Mouse (Mus musculus): Measurements from ENCODE around the gene Prr3. TPM values are rescaled to one million over a fixed set of nuclear protein-coding genes. Genes with fewer than 3 reads are reported as not detected.

Gene Prr3
- 23.3 TPM for polyA plus RNA-seq (2017; shearing (Covaris generic))

GRCm38 (mm10) chr17:35979401-35980362 lies at the start of gene Prr3, which contains the start of gene Gnl1:
TSS of gene Prr3 (minus strand) at chr17:35980236.
TSS of gene Gnl1 (plus strand) at chr17:35979851.

GRCm38 (mm10) chr17:36020191-36021073 lies 40.4 kb upstream of the Prr3 start, which contains the start of gene H2-T24:
TSS of gene H2-T24 (minus strand) at chr17:36020560.

GRCm38 (mm10) chr17:35969418-35970389 lies 10.3 kb downstream of the Prr3 start, which contains the start of gene Abcf1:
TSS of gene Abcf1 (minus strand) at chr17:35969761.

Other genes starting within 250 kb of the Prr3 start
- gene Ier3, start 158.6 kb downstream of the Prr3 start, polyA plus RNA-seq (2017; shearing (Covaris generic)) = 2.0 TPM
- gene Flot1, start 157.0 kb downstream of the Prr3 start, polyA plus RNA-seq (2017; shearing (Covaris generic)) = 55.9 TPM
- gene Tubb5, start 141.9 kb downstream of the Prr3 start, polyA plus RNA-seq (2017; shearing (Covaris generic)) = 127 TPM
- 23.5 TPM for gene Mdc1, start 138.7 kb downstream of the Prr3 start, polyA plus RNA-seq (2017; shearing (Covaris generic))
- gene Nrm, start 118.9 kb downstream of the Prr3 start, polyA plus RNA-seq (2017; shearing (Covaris generic)) = 29.0 TPM
- gene Ppp1r18, start 114.6 kb downstream of the Prr3 start, polyA plus RNA-seq (2017; shearing (Covaris generic)) = 605 TPM
- gene Dhx16, start 100.4 kb downstream of the Prr3 start, polyA plus RNA-seq (2017; shearing (Covaris generic)) = 23.5 TPM
- gene 2310061I04Rik, start 82.8 kb downstream of the Prr3 start, polyA plus RNA-seq (2017; shearing (Covaris generic)) = 40.7 TPM
- gene Atat1, start 70.2 kb downstream of the Prr3 start, polyA plus RNA-seq (2017; shearing (Covaris generic)) = 22.1 TPM
- gene Mrps18b, start 63.8 kb downstream of the Prr3 start, polyA plus RNA-seq (2017; shearing (Covaris generic)) = 85.8 TPM
- gene Ppp1r10, start 63.8 kb downstream of the Prr3 start, polyA plus RNA-seq (2017; shearing (Covaris generic)) = 59.3 TPM
- 174 TPM for gene Abcf1, start 10.5 kb downstream of the Prr3 start, polyA plus RNA-seq (2017; shearing (Covaris generic))
- gene Gnl1, start 385 bp downstream of the Prr3 start, polyA plus RNA-seq (2017; shearing (Covaris generic)) = 20.4 TPM
- gene H2-T24, start 40.3 kb upstream of the Prr3 start, polyA plus RNA-seq (2017; shearing (Covaris generic)) = 19.4 TPM
- 776 TPM for gene H2-T23, start 52.6 kb upstream of the Prr3 start, polyA plus RNA-seq (2017; shearing (Covaris generic))
- 250 TPM for gene H2-T22, start 62.5 kb upstream of the Prr3 start, polyA plus RNA-seq (2017; shearing (Covaris generic))
- 0.24 TPM for gene Gm6034, start 62.7 kb upstream of the Prr3 start, polyA plus RNA-seq (2017; shearing (Covaris generic))
- gene Gm11127, start 78.1 kb upstream of the Prr3 start, polyA plus RNA-seq (2017; shearing (Covaris generic)) = 0.30 TPM
- 1.5 TPM for gene Gm19684, start 141.4 kb upstream of the Prr3 start, polyA plus RNA-seq (2017; shearing (Covaris generic))
- not detected for gene Gm7030, start 149.2 kb upstream of the Prr3 start, polyA plus RNA-seq (2017; shearing (Covaris generic))
- 12.4 TPM for gene Gm8909, start 188.3 kb upstream of the Prr3 start, polyA plus RNA-seq (2017; shearing (Covaris generic))
- gene H2-T3, start 210.1 kb upstream of the Prr3 start, polyA plus RNA-seq (2017; shearing (Covaris generic)) = 0.65 TPM

Measured in inflammation-experienced regulatory T-cells, adult 16 weeks (primary cell).